Mouse (Mus musculus) midbrain, embryonic 14.5 days (tissue): ENCODE measurements around the gene Kdelr3. TPM values are rescaled to one million over a fixed set of nuclear protein-coding genes. Genes with fewer than 3 reads are reported as not detected.

Experiments used
- ATAC-seq: fragments of 200-750 bp; cut with Nextera tagmentation; 2 replicates; pipeline ENCODE4 v1.8.0; 2017; ENCODE audit warnings: moderate number of reproducible peaks, moderate library complexity; ENCODE audit not compliant: low FRiP score, low TSS enrichment
- DNase-seq: peaks from one replicate; pipeline ENCODE4 v3.0.0-alpha.2; 2015
- H3K27ac ChIP-seq: fragments of 300-500 bp; sonication (generic); replicated peaks from 2 replicates; pipeline ENCODE4 v1.5.1; 2014; ENCODE audit warnings: mild to moderate bottlenecking, low read depth, low read length, moderate library complexity
- H3K27me3 ChIP-seq: fragments of 300-500 bp; sonication (generic); 2 replicates; pipeline ENCODE4 v1.6.1; 2014; ENCODE audit warnings: low read length, control low read depth, mixed read lengths; ENCODE audit not compliant: control insufficient read depth, insufficient read depth
- H3K36me3 ChIP-seq: fragments of 300-500 bp; sonication (generic); 2 replicates; pipeline ENCODE4 v1.6.1; 2014; ENCODE audit warnings: low read length, control low read depth; ENCODE audit not compliant: control insufficient read depth, insufficient read depth
- H3K4me1 ChIP-seq: fragments of 300-500 bp; sonication (generic); 2 replicates; pipeline ENCODE4 v1.6.1; 2014; ENCODE audit warnings: mild to moderate bottlenecking, antibody characterized with exemption, low read length, control low read depth; ENCODE audit not compliant: control insufficient read depth, insufficient read depth
- H3K4me2 ChIP-seq: fragments of 300-500 bp; sonication (generic); 2 replicates; pipeline ENCODE4 v1.6.1; 2014; ENCODE audit warnings: mild to moderate bottlenecking, low read length, moderate library complexity
- H3K4me3 ChIP-seq: fragments of 300-500 bp; sonication (generic); replicated peaks from 2 replicates; pipeline ENCODE4 v1.5.1; 2014; ENCODE audit warnings: low read depth, low read length
- H3K9ac ChIP-seq: fragments of 300-500 bp; sonication (generic); replicated peaks from 2 replicates; pipeline ENCODE4 v1.6.1; 2014; ENCODE audit warnings: mild to moderate bottlenecking, low read length, moderate library complexity
- H3K9me3 ChIP-seq: fragments of 300-500 bp; sonication (generic); 2 replicates; pipeline ENCODE4 v1.6.1; 2016; ENCODE audit warnings: low read length, control low read depth, mixed read lengths; ENCODE audit not compliant: control insufficient read depth
- WGBS: fragments of 180-500 bp; shearing (Covaris S2); extraction: QIAGEN DNeasy Blood & Tissue Kit; methylation state at CpG from one replicate; pipeline ENCODE4 v1.1.7; 2014; 5-methylcytosine and 5-hydroxymethylcytosine counted together
- polyA plus RNA-seq: library from polyadenylated mRNA; unstranded; fragments of >200 nt; fragmentation: Nextera tagmentation; extraction: Ambion mirVana; gene quantifications from 2 replicates; pipeline ENCODE4 v1.2.1, GENCODE M21; 2014

The Kdelr3 gene
- polyA plus RNA-seq, 1 experiment from 2014 or later, result 7.1 TPM

DNA sequence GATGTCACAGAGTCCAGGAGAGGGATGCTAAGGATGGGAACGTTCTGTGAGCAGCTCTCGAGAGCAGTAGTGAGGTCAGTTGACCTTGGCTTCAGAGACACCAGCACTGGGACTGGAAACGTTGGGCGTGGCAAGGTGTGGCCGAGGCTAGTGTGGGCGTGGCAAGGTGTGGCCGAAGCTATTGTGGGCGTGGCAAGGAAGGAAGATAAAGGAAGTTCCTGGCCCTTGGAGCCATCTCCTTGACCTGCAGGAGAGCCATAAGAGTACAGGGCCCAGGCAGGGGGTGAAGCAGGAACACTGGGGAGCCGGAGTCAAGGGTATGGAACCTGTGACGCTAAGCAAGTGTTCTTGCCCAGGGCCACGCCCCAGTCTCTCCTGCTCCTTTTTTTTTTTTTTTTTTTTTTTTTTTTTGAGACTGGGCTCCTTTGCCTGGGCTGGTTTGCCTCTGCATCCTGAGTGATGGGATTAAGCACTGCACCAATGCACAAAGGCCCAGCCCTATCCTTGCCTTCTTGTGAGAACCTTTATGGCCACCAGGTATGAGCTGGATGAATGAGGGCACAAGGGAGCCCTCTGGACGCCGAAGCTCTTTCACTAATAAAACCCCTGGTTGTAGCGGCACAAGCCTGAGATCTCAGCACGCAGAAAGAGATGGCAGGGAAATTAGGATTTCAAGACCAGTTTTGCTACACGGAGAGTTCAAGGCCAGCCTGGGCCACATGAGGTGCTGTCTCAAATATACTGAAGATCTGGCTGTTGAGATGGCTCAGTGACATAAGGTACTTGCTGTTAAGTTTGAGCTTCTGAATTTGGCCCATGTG, 3.4 kb downstream of the Kdelr3 start:
- 50% methylated on average over 16 of the region's 16 CpGs for WGBS
- Histone ChIP-seq H3K36me3 (no peaks in the 10 kb centered on the region), H3K4me3 (no peak overlapping the region), H3K4me1 (peaks cover 12% of the 10 kb centered on the region), H3K4me2 (no peak overlapping the region), H3K9ac (no peak overlapping the region), H3K27ac (no peak overlapping the region), H3K27me3 (peaks cover 35% of the 10 kb centered on the region; the same call in 1 of the 2 replicates), H3K9me3 (no peaks in the 10 kb centered on the region)
- DNase-seq (no peak), ATAC-seq (no peak)

DNA sequence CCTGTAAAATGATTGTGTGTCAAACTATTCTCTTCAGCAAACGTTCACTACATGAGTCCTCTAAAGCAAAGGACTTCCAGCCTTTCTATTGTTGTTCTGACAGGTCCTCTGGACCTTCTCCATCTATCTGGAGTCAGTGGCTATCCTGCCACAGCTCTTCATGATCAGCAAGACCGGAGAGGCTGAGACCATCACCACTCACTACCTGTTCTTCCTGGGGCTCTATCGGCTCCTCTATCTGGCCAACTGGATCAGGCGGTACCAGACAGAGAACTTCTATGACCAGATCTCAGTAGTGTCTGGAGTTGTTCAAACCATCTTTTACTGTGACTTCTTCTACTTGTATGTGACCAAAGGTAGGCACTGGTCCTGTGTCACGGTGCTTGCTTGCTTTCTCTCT, 9.4 kb downstream of the Kdelr3 start:
- whole genome bisulfite sequencing, result 85% methylated on average over 5 of the region's 5 CpGs
- Histone ChIP-seq H3K27ac (no peak overlapping the region), H3K4me3 (no peak overlapping the region), H3K27me3 (no peaks in the 10 kb centered on the region), H3K9me3 (no peaks in the 10 kb centered on the region), H3K4me1 (no peaks in the 10 kb centered on the region), H3K36me3 (peaks cover 47% of the 10 kb centered on the region), H3K4me2 (no peak overlapping the region), H3K9ac (no peak overlapping the region)
- no peak for DNase-seq
- ATAC-seq, result no peak

DNA sequence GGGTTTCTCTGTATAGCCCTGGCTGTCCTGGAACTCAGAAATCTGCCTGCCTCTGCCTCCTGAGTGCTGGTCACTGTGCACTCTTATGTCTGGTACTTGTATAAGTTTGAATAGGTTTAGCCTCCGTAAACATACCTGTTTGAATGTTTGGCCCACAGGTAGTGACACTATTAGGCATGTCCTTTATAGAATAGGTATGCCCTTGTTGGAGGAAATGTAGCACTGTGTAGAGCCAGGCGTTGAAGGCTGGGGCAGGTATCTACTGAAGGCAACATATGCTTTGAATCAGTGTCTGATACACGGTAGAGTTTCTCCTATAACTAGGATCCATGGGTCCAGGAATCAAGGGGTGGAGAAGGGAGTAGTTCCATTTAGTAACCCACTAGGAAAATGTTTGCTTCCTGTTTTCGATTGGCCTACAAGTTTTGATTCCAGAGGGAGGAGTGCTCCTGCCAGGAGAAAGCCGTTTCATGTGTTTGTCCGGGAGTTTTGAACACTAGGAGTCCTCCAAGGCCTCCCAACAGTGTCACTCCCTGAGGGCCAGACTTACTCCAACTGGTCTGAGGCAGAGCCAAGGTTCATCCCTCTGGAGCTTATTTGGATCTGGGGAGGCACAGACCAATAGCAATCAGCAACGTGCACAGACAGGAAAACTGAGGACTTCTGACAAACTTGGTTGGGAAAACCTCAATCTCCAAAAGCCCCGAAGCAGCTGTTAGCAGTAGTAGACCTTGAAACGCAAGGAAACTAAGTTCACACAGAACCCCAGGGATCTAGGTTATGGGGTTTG, 10.0 kb downstream of the Kdelr3 start:
- no peak overlapping the region for H3K4me3 ChIP-seq
- peaks cover 53% of the 10 kb centered on the region for H3K36me3 ChIP-seq
- H3K27me3 ChIP-seq, result no peaks in the 10 kb centered on the region
- no peak overlapping the region for H3K4me2 ChIP-seq
- H3K27ac ChIP-seq, result no peak overlapping the region
- H3K4me1 ChIP-seq, result no peaks in the 10 kb centered on the region
- DNase-seq (peak; percentile 18), ATAC-seq (no peak)
- H3K9ac ChIP-seq, result no peak overlapping the region
- WGBS, result 69% methylated on average over 9 of the region's 9 CpGs
- no peaks in the 10 kb centered on the region for H3K9me3 ChIP-seq

DNA sequence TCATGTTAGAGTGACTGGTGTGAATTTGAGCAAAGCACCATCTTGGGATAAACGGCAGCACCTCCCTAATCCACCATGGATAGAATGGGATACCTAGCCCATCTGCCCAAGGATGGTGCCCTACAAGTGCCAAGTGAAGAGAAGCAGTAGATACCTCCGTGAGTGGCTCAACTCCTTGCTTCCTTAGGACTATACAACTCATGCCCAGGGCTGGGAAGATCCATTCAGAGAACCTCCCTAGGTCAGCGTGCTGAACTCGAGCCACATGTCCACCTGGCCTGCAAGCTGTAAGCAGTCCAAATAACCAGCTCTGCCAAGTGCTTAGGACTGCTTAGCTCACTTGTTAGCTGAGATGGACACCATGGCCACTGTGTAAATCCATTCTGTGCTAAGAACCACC, 11.0 kb downstream of the Kdelr3 start:
- no peak overlapping the region for H3K9ac ChIP-seq
- H3K36me3 ChIP-seq, result peaks cover 64% of the 10 kb centered on the region
- no peak overlapping the region for H3K4me3 ChIP-seq
- H3K9me3 ChIP-seq, result no peaks in the 10 kb centered on the region
- DNase-seq (peak; percentile 17), ATAC-seq (no peak)
- H3K27ac ChIP-seq, result no peak overlapping the region
- 90% methylated on average over 4 of the region's 4 CpGs for WGBS
- H3K27me3 ChIP-seq, result no peaks in the 10 kb centered on the region
- no peaks in the 10 kb centered on the region for H3K4me1 ChIP-seq
- no peak overlapping the region for H3K4me2 ChIP-seq

DNA sequence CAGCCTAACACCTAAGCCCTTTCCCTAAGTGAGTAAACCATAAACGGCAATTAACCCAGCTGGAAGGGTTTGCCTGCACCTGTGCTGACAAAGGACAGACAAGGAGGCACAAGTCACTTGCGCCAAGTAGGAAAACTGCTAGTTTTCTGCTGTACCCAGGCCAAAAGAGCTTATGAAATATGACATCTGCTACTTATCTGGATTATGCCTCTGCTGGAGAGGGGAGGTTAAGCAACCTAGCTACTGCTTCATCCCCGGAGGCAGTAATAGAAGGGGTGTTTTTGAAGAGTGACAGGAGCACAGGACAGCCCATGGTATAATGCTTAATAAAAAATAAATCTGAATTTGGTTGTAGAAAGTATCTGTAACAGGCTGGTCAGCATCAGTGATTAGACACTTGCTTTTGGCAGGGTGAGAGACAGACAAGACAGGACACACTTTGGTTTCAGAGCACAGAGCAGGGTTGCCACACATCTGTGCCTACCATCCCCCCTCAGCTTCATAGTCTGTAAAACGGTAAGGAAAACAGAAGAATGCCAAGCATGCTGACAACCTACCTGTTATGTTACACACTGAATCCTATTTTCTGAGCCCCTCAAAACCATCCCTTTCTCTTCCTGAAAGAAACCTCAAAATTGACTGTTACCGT, 11.9 kb downstream of the Kdelr3 start:
- DNase-seq, result no peak
- no peaks in the 10 kb centered on the region for H3K27me3 ChIP-seq
- no peak overlapping the region for H3K4me2 ChIP-seq
- 83% methylated on average over 5 of the region's 5 CpGs for WGBS
- no peak overlapping the region for H3K9ac ChIP-seq
- H3K9me3 ChIP-seq, result no peaks in the 10 kb centered on the region
- no peak overlapping the region for H3K4me3 ChIP-seq
- no peak overlapping the region for H3K27ac ChIP-seq
- peaks cover 73% of the 10 kb centered on the region for H3K36me3 ChIP-seq
- ATAC-seq, result no peak
- H3K4me1 ChIP-seq, result no peaks in the 10 kb centered on the region

DNA sequence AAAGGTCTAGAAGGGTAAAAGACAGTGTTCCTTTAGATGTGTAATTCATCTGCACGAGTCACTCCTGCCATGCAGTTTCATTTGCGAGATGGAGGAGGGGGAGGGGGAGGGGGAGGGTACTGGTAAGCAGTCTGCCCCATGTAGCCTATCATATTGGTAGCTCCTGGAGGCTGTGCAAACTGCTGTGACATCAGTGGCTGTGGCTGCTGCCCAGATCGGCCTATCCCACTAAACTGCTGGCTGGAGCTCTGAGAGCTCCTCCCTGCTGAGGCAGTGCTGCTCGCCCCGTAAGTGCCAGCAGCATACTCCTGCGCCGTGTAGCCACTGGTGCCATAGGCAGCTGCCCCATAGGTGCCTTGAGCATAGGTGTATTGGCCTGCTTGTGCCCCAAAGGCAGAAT, 13.7 kb downstream of the Kdelr3 start:
- no peaks in the 10 kb centered on the region for H3K4me1 ChIP-seq
- ATAC-seq (no peak), DNase-seq (no peak)
- H3K9ac ChIP-seq, result no peak overlapping the region
- H3K4me2 ChIP-seq, result no peak overlapping the region
- no peak overlapping the region for H3K4me3 ChIP-seq
- H3K27ac ChIP-seq, result no peak overlapping the region
- no peaks in the 10 kb centered on the region for H3K27me3 ChIP-seq
- H3K36me3 ChIP-seq, result peaks cover 91% of the 10 kb centered on the region
- no peaks in the 10 kb centered on the region for H3K9me3 ChIP-seq
- WGBS, result 89% methylated on average over 7 of the region's 7 CpGs

DNA sequence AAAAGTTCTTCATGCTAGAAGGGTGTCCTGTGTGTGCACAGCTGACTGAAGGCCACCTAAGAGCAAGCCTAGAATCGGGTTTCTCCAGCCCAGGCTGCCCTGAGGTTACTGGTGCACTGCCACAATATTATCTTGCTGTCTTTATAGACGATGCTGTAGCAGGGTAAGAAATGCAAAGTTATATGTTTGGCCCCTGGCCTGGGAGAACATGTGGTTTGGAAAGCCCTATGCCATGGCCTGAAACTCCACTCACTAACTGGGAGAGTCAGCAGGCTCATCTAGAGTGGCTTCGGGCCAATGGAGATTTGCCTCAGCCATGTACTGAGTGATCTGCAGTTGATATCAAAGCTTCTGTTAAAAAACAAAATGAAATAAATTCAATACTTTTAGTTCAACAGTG, 17.6 kb downstream of the Kdelr3 start:
- H3K36me3 ChIP-seq, result peaks cover 100% of the 10 kb centered on the region
- DNase-seq (no peak), ATAC-seq (no peak)
- no peak overlapping the region for H3K9ac ChIP-seq
- H3K27me3 ChIP-seq, result no peaks in the 10 kb centered on the region
- H3K4me3 ChIP-seq, result no peak overlapping the region
- no peaks in the 10 kb centered on the region for H3K9me3 ChIP-seq
- H3K4me1 ChIP-seq, result no peaks in the 10 kb centered on the region
- H3K4me2 ChIP-seq, result no peak overlapping the region
- WGBS, result 97% methylated on average over 3 of the region's 3 CpGs
- no peak overlapping the region for H3K27ac ChIP-seq

DNA sequence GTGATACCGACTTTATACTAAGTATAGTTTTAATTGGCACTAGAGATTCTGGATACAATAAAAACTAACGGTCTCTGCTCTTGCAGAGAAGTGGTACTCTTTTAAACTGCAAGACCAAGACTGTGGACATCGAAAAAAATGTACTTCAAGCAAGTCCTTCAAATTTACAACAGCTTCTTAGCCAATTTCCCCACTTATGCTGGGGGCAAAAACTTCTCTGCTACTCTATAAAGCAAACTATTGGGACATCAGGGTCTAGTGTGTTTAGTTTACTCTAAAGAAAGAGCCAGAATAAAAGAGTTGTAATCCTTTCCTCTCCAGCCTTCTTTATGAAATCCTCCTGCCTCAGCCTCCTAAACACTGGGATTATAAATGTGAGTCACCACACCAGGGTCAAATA, 27.8 kb downstream of the Kdelr3 start:
- no peaks in the 10 kb centered on the region for H3K27me3 ChIP-seq
- peaks cover 51% of the 10 kb centered on the region for H3K36me3 ChIP-seq
- ATAC-seq (no peak), DNase-seq (no peak)
- H3K27ac ChIP-seq, result no peak overlapping the region
- H3K9me3 ChIP-seq, result no peaks in the 10 kb centered on the region
- 95% methylated on average over 3 of the region's 3 CpGs for WGBS
- peak overlapping the region; percentile 90 for H3K4me2 ChIP-seq
- H3K9ac ChIP-seq, result no peak overlapping the region
- peak overlapping the region; percentile 93; the same call in 1 of the 2 replicates for H3K4me3 ChIP-seq
- peaks cover 25% of the 10 kb centered on the region for H3K4me1 ChIP-seq
